Mouse (Mus musculus) megakaryocyte, embryonic 14.5 days (primary cell): Measurements from ENCODE around the gene Suclg1.

Experiments used
- FLI1 ChIP-seq: IDR thresholded peaks from 2 replicates; pipeline ENCODE4 v1.6.1; 2012; ENCODE audit warnings: low read length, inconsistent platforms, mixed read lengths
- GATA1 ChIP-seq: IDR thresholded peaks from 3 replicates; pipeline ENCODE4 v1.6.1; 2012; ENCODE audit warnings: mixed read lengths, low read length, inconsistent platforms, borderline replicate concordance

DNA sequence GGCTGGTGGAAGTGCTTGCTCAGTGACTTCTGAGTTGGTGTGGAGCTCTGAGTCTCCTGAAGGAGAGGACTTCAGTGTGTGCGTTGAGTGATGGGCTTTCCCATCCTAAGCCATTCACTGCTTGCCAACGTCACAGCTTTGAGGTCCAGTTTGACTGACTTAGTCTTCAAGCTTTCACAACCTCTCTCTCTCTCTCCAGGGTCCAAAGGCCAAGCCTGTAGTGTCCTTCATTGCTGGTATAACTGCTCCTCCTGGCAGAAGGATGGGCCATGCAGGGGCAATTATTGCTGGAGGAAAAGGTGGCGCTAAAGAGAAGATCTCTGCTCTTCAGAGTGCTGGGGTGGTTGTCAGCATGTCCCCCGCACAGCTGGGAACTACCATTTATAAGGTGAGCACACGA, 26.8 kb downstream of the Suclg1 start:
- TF ChIP-seq GATA1 (no peak), FLI1 (no peak)
